Mouse (Mus musculus): ENCODE data around the gene Rnf224.

Rnf224 gene

DNA sequence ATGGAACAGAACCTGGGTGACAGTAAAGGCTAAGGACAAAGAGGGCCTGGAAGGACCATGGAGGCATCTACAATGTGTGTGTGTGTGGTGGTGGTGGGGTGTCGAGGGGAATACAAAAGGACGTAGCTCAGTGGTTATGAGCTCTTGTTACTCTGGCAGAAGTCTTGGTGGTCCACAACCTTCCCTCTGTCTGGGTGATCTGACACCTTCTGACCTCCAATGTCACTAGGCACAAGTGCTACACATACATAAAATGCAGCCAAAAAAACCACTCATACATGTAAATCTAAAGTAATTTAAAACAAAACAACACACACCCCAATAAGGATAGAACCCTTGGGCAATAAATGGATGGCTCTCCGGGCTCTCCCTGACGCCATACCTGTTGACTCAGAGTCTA, 9.2 kb downstream of the Rnf224 start:
- no peak for DNase-seq (ENCODE audit: low spot score in 2 of 2)

DNA sequence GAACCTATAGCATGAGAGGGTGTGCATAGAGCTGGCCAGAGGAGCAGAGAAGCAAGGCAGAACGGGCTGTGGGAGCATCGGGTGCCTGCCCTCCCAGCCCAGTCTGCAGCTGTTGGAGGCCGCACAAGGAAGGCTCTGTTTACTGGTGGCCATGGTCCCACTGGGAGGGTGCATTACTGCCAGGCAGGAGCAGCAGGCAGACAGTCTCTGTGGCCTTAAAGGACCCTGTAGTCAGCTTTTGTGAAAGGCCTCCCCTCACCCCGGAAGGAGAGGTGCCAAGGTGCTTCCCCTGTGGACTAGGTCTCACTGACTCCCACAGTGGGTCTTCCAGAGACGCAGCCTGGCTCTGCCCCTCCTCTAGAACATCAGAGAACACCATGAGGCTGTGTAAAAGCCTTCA, 9.7 kb downstream of the Rnf224 start:
- no peak for DNase-seq (ENCODE audit: low spot score in 2 of 2)

- no peak for DNase-seq (ENCODE audit: low spot score in 2 of 2)
Measured at GRCm38 (mm10) chr2:25225811-25226379, 10.7 kb downstream of the Rnf224 start.

GRCm38 (mm10) chr2:25224766-25225752, 11.5 kb downstream of the Rnf224 start:
- peak; percentile 99 for DNase-seq (ENCODE audit: low spot score in 2 of 2)

GRCm38 (mm10) chr2:25224492-25224765, 12.2 kb downstream of the Rnf224 start, which contains the start of gene Tubb4b:
Gene Tubb4b, minus strand, starts transcription at chr2:25224702.
- no peak for DNase-seq (ENCODE audit: low spot score in 2 of 2)

DNA sequence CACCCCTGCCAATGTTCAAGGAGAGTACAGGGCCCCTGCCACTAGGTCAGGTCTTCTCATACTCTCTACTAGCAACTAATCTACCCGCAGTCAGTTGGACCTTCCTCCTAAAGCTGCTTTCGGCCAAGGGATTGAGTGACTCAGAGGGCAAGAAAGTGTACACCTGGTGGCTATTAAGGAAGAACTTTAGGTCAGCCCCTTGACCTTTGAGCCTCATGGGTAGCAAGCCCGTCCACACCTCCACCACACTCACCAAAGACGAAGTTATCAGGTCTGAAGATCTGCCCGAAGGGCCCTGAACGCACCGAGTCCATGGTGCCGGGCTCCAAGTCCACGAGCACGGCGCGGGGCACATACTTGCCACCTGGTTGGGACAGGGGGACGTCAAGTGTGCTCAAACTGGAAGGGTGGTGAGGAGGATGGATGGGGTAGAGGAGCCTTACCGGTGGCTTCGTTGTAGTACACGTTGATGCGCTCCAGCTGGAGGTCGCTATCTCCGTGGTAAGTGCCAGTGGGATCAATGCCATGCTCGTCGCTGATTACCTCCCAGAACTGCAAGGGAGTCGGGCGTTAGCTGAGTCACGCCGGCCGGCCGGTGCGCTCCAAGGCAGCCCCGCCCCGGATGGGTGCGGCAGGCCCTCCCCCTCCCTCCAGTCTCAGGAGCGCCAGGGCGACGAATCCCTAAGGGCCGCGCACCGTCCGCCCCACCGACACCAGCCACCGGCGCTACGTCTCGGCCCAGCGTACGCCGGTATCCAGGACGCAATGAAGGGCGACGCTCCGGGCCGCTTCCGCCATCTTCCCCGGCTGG, 12.7 kb downstream of the Rnf224 start:
- no peak for DNase-seq (ENCODE audit: low spot score in 2 of 2)

DNA sequence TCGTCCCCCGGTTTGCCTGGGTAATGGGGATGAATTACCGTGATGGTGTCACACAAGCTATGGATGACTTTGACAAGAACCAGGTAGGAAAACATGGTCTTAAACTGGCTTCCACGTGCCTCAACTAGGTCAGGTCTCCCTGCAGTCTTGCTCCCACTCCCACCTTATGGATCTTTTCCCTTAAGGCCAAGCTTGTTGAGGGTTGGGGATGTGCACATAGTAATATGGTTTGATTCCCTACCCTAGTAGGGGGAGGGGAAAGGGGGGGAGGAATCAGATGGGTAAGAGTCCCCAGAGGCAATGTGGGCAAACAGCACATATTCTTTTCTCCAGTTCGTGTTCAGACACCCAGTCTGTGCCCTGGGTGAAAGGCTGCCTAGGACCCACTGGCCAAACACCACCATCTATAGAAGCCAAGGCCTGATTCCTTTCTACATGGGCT, 15.2 kb downstream of the Rnf224 start:
- DNase-seq (ENCODE audit: low spot score in 2 of 2) = no peak

DNA sequence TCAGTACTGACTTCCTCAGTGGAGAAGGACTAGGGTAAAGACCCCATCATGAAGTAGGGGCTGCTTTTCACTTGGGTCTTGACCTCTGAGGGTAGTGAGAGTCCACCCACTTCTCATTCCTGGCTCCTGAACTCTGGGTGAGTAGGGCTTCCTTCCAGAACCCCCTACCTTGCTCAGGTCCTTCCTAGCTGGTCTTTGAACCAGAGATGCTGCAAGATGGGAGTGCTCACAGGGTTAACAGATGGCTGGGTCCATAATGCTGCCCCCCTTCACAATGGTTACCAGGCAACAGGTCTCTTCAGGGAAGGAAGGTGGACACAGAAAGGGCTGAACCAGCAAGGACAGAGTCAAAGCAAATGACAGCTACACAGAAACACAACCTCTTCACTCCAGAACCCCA, 18.1 kb downstream of the Rnf224 start, which contains the start of gene Fam166a:
Fam166a (plus strand) TSS at position 301 of the 400 bp plus-strand sequence.
- DNase-seq (ENCODE audit: low spot score in 2 of 2) = no peak

GRCm38 (mm10) chr2:25217666-25218065, 18.9 kb downstream of the Rnf224 start:
- no peak for DNase-seq (ENCODE audit: low spot score in 2 of 2)

- no peak for DNase-seq (ENCODE audit: low spot score in 2 of 2)
Measured at GRCm38 (mm10) chr2:25214444-25214843, 22.1 kb downstream of the Rnf224 start, which contains the start of gene Stpg3. Gene Stpg3, minus strand, starts transcription at chr2:25214637.

DNA sequence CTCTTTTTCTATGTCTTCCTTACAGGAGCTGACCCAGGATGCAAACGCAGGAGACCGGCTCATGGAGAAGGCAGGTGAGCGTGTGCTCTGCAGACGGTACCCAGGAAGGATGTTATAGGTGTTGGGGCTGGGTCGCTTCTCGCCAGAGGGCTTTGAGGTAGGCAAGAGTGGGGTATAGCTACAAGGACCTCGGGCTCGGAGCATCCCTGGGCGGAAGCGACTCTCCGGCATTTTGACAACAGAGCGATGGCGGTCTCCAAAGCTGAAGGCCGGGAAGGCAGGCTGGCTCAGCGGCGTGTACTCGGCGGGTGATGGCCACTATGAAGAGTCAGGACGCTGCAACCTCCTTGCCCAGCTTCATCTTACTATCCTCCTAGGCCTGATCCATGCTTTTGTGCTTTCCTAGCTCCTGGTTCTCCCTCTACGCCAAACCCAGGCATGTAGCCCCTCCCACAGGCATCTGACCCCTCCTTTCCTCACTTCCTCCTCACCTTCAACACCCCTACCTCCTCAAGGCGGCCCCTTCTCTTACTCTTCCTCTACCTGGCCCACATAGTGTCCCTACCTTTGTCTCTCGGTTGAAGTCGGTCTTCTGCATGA, 23.2 kb downstream of the Rnf224 start:
- no peak for DNase-seq (ENCODE audit: low spot score in 2 of 2)

GRCm38 (mm10) chr2:25211121-25211670, 25.4 kb downstream of the Rnf224 start, which contains the start of gene Nelfb:
Gene Nelfb, minus strand, starts transcription at chr2:25211489.
- DNase-seq (ENCODE audit: low spot score in 2 of 2) = peak; percentile 90 to 92

DNA sequence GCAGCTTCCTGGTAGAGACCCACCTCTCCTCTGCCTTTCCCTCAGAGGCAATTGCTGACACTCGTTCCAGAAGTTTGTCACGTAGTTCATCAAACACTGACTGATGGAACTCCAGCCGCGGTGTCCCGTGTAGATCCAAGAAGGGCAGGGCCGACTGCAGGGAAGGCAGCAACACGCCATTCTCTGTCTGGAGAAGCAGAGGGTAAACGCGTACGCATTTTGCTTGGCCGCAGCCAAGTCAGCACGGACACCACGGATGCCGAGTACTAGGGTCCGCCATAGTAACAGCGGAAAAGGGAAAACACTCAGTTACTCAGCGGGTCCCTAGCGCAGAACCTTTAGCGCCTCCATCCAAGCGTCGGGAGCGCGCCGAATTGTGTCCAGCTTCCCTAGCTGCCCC, 25.9 kb downstream of the Rnf224 start:
- no peak for DNase-seq (ENCODE audit: low spot score in 2 of 2)

- no peak for DNase-seq (ENCODE audit: low spot score in 2 of 2)
Measured at GRCm38 (mm10) chr2:25207593-25207992, 29.0 kb downstream of the Rnf224 start.

- DNase-seq (ENCODE audit: low spot score in 2 of 2) = no peak
Measured at GRCm38 (mm10) chr2:25203631-25204214, 32.9 kb downstream of the Rnf224 start.

- no peak for DNase-seq (ENCODE audit: low spot score in 2 of 2)
Measured at GRCm38 (mm10) chr2:25200631-25201030, 36.0 kb downstream of the Rnf224 start.

GRCm38 (mm10) chr2:25197946-25198345, 38.6 kb downstream of the Rnf224 start:
- no peak for DNase-seq (ENCODE audit: low spot score in 2 of 2)

GRCm38 (mm10) chr2:25197191-25197590, 39.4 kb downstream of the Rnf224 start:
- no peak for DNase-seq (ENCODE audit: low spot score in 2 of 2)

DNA sequence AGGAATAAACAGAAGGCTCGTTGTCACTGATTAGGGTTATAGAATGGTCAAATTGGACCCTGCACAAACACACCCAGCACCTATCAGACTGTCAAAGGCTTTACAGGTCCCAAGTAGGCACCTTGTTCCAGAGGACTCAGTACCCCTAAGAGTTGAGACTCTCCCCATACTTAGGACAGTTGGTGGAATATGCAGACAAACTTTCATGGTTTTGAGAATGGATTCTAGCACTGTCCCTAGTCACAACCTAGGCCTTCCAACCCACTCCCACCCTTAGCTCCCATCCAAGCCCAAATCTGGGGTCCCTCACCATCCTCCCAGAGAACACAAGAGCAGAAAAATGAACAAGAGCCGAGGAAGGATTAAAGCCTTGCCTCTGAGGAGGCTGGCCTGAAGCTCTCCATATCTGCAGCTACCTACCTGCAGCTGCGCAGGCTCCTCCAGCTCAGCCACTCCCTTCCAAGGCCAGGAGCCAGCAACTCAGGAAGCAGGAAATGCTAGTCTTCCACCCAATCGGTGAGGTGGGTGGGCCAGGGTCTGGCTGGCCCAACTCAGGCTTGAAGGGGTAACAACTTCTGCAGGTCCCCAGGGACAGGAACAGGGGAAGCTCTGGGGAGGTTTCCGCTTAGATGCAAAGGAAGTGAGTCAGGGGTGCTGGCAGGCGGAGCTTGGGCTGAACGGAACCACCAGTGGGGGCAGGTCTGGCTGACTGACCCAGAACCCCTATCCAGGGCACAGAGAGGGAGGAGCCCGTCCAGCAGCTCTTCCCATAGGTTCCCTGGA, 40.2 kb downstream of the Rnf224 start, which contains the start of gene Tor4a:
Tor4a (minus strand) TSS at position 715 of the 783 bp plus-strand sequence.
- DNase-seq (ENCODE audit: low spot score in 2 of 2) = peak; percentile 67 to 88

All from natural killer cell, adult 2 months (primary cell).